Mouse (Mus musculus) MEL (cell line): ENCODE measurements around the gene Nme1. TPM values are rescaled to one million over a fixed set of nuclear protein-coding genes. Genes with fewer than 3 reads are reported as not detected.

Experiments used
- DNase-seq: peaks from one replicate; pipeline ENCODE4 v3.0.0; 2011; ENCODE audit warnings: low read depth, low spot score
- H3K27ac ChIP-seq: 2 replicates; pipeline ENCODE4 v1.5.1; 2012; ENCODE audit warnings: low read depth, mild to moderate bottlenecking, control low read depth, low read length, moderate library complexity; ENCODE audit not compliant: control insufficient read depth
- H3K27me3 ChIP-seq, 2 experiments: fragments of 150-350 bp in 1 of 2; sonication (generic) in 1 of 2; 2 replicates each; pipeline ENCODE4 v1.6.1; 2012; ENCODE audit warnings: low read length in 2 of 2, mild to moderate bottlenecking in 2 of 2, improper control_type of control experiment in 1 of 2, moderate library complexity in 1 of 2; ENCODE audit not compliant: insufficient read depth in 2 of 2, control insufficient read depth in 1 of 2
- H3K36me3 ChIP-seq, 2 experiments: 2 replicates each; pipeline ENCODE4 v1.6.1; 2012 to 2014; ENCODE audit warnings: low read length in 2 of 2, improper control_type of control experiment in 1 of 2, inconsistent platforms in 1 of 2, mild to moderate bottlenecking in 1 of 2; ENCODE audit not compliant: insufficient read depth in 2 of 2, control insufficient read depth in 1 of 2
- H3K4me1 ChIP-seq, 2 experiments: fragments of 150-350 bp in 1 of 2; sonication (generic) in 1 of 2; 2 replicates each; pipeline ENCODE4 v1.6.1; 2012; ENCODE audit warnings: low read length in 2 of 2, improper control_type of control experiment in 1 of 2, mild to moderate bottlenecking in 1 of 2; ENCODE audit not compliant: insufficient read depth in 2 of 2, control insufficient read depth in 1 of 2
- H3K4me3 ChIP-seq, 2 experiments: fragments of 150-350 bp in 1 of 2; sonication (generic) in 1 of 2; 2 replicates each; pipeline ENCODE4 v1.5.1; 2012; ENCODE audit warnings: low read depth in 2 of 2, low read length in 2 of 2, mild to moderate bottlenecking in 2 of 2, moderate library complexity in 2 of 2, control low read depth in 1 of 2, improper control_type of control experiment in 1 of 2; ENCODE audit not compliant: control insufficient read depth in 1 of 2, insufficient read depth in 1 of 2
- H3K79me2 ChIP-seq: 2 replicates; pipeline ENCODE4 v1.6.1; 2012; ENCODE audit warnings: mild to moderate bottlenecking, low read length, moderate library complexity; ENCODE audit not compliant: control insufficient read depth, poor library complexity, insufficient read depth
- H3K9ac ChIP-seq: 2 replicates; pipeline ENCODE4 v1.6.1; 2012; ENCODE audit warnings: low read depth, mild to moderate bottlenecking, control low read depth, low read length, moderate library complexity; ENCODE audit not compliant: control insufficient read depth, poor library complexity, severe bottlenecking
- H3K9me3 ChIP-seq: fragments of 150-350 bp; sonication (generic); replicated peaks from 2 replicates; pipeline ENCODE4 v1.6.1; 2012; ENCODE audit warnings: mild to moderate bottlenecking, low read length, improper control_type of control experiment, moderate library complexity; ENCODE audit not compliant: insufficient read depth
- BHLHE40 ChIP-seq: IDR thresholded peaks from 2 replicates; pipeline ENCODE4 v1.6.1; 2012; ENCODE audit warnings: low read depth, mild to moderate bottlenecking, inconsistent platforms, low read length, improper control_type of control experiment, borderline replicate concordance
- CHD1 ChIP-seq: IDR thresholded peaks from 2 replicates; pipeline ENCODE4 v1.6.1; 2012; ENCODE audit warnings: low read depth, mild to moderate bottlenecking, inconsistent platforms, low read length, improper control_type of control experiment
- CHD2 ChIP-seq: IDR thresholded peaks from 2 replicates; pipeline ENCODE4 v1.6.1; 2011; ENCODE audit warnings: low read length, improper control_type of control experiment
- CTCF ChIP-seq, 3 experiments: IDR thresholded peaks in 2 of 3; conservative IDR thresholded peaks in 1 of 3; 2 replicates each; pipeline ENCODE4 v1.5.1; 2011 to 2012; ENCODE audit warnings: low read length in 3 of 3, low read depth in 2 of 3, mild to moderate bottlenecking in 2 of 3, improper control_type of control experiment in 1 of 3, inconsistent platforms in 1 of 3, mixed read lengths in 1 of 3, moderate library complexity in 1 of 3; ENCODE audit not compliant: control insufficient read depth in 1 of 3, insufficient read depth in 1 of 3, poor library complexity in 1 of 3, severe bottlenecking in 1 of 3
- E2F4 ChIP-seq: IDR thresholded peaks from 2 replicates; pipeline ENCODE4 v1.6.1; 2011; ENCODE audit warnings: low read depth, low read length, improper control_type of control experiment, borderline replicate concordance
- ELF1 ChIP-seq: IDR thresholded peaks from 2 replicates; pipeline ENCODE4 v1.6.1; 2014; ENCODE audit warnings: low read depth, mild to moderate bottlenecking, inconsistent platforms, low read length, improper control_type of control experiment, moderate library complexity
- EP300 ChIP-seq, 2 experiments: IDR thresholded peaks; 2 replicates each; pipeline ENCODE4 v1.6.1; 2011; ENCODE audit warnings: improper control_type of control experiment in 2 of 2, low read length in 2 of 2, low read depth in 1 of 2, mild to moderate bottlenecking in 1 of 2
- ETS1 ChIP-seq: IDR thresholded peaks from 2 replicates; pipeline ENCODE4 v1.6.1; 2012; ENCODE audit warnings: low read depth, mild to moderate bottlenecking, inconsistent platforms, low read length, improper control_type of control experiment, moderate library complexity
- GABPA ChIP-seq: IDR thresholded peaks from 2 replicates; pipeline ENCODE4 v1.6.1; 2012; ENCODE audit warnings: low read depth, mild to moderate bottlenecking, inconsistent platforms, low read length, improper control_type of control experiment, moderate library complexity
- GATA1 ChIP-seq: IDR thresholded peaks from 2 replicates; pipeline ENCODE4 v1.6.1; 2011; ENCODE audit warnings: low read depth, low read length, improper control_type of control experiment
- HCFC1 ChIP-seq: IDR thresholded peaks from 2 replicates; pipeline ENCODE4 v1.6.1; 2012; ENCODE audit warnings: low read depth, mild to moderate bottlenecking, inconsistent platforms, low read length, improper control_type of control experiment, moderate library complexity
- JUND ChIP-seq: IDR thresholded peaks from 2 replicates; pipeline ENCODE4 v1.6.1; 2011; ENCODE audit warnings: low read depth, mild to moderate bottlenecking, improper control_type of control experiment, low read length
- KAT2A ChIP-seq: conservative IDR thresholded peaks from 2 replicates; pipeline ENCODE4 v1.6.1; 2012; ENCODE audit warnings: low read depth, low read length, improper control_type of control experiment, inconsistent platforms
- MAFK ChIP-seq: IDR thresholded peaks from 2 replicates; pipeline ENCODE4 v1.6.1; 2011; ENCODE audit warnings: low read depth, mild to moderate bottlenecking, low read length, improper control_type of control experiment, borderline replicate concordance
- MAX ChIP-seq: IDR thresholded peaks from 2 replicates; pipeline ENCODE4 v1.6.1; 2011; ENCODE audit warnings: low read length, improper control_type of control experiment
- MAZ ChIP-seq: IDR thresholded peaks from 2 replicates; pipeline ENCODE4 v1.6.1; 2012; ENCODE audit warnings: low read depth, mild to moderate bottlenecking, inconsistent platforms, low read length, improper control_type of control experiment
- MEF2A ChIP-seq: IDR thresholded peaks from 2 replicates; pipeline ENCODE4 v1.6.1; 2014; ENCODE audit warnings: low read depth, mild to moderate bottlenecking, inconsistent platforms, low read length, improper control_type of control experiment; ENCODE audit not compliant: poor library complexity, insufficient replicate concordance, severe bottlenecking; ENCODE audit errors: extremely low read depth
- MXI1 ChIP-seq: IDR thresholded peaks from 2 replicates; pipeline ENCODE4 v1.6.1; 2011; ENCODE audit warnings: mild to moderate bottlenecking, low read depth, low read length, improper control_type of control experiment
- MYB ChIP-seq: IDR thresholded peaks from 2 replicates; pipeline ENCODE4 v1.6.1; 2011; ENCODE audit warnings: mild to moderate bottlenecking, low read depth, low read length, improper control_type of control experiment
- NELFE ChIP-seq: IDR thresholded peaks from 2 replicates; pipeline ENCODE4 v1.6.1; 2011; ENCODE audit warnings: low read depth, low read length, improper control_type of control experiment
- NRF1 ChIP-seq: IDR thresholded peaks from 2 replicates; pipeline ENCODE4 v1.6.1; 2014; ENCODE audit warnings: low read depth, mild to moderate bottlenecking, inconsistent platforms, low read length, improper control_type of control experiment, moderate library complexity; ENCODE audit not compliant: poor library complexity, insufficient read depth, severe bottlenecking
- POLR2A ChIP-seq, 2 experiments: IDR thresholded peaks; 2 replicates each; pipeline ENCODE4 v1.6.1; 2011 to 2012; ENCODE audit warnings: low read length in 2 of 2, mild to moderate bottlenecking in 2 of 2, control low read depth in 1 of 2, improper control_type of control experiment in 1 of 2, low read depth in 1 of 2, moderate library complexity in 1 of 2; ENCODE audit not compliant: control insufficient read depth in 1 of 2, insufficient read depth in 1 of 2, poor library complexity in 1 of 2
- POLR2AphosphoS2 ChIP-seq: IDR thresholded peaks from 2 replicates; pipeline ENCODE4 v1.6.1; 2011; ENCODE audit warnings: low read length, improper control_type of control experiment
- POLR2AphosphoS5 ChIP-seq: IDR thresholded peaks from 2 replicates; pipeline ENCODE4 v1.6.1; 2012; ENCODE audit warnings: low read depth, borderline replicate concordance, mild to moderate bottlenecking, inconsistent platforms, low read length, moderate library complexity, mixed read lengths
- RAD21 ChIP-seq: IDR thresholded peaks from 2 replicates; pipeline ENCODE4 v1.6.1; 2011; ENCODE audit warnings: mild to moderate bottlenecking, low read depth, low read length, improper control_type of control experiment
- RCOR1 ChIP-seq: IDR thresholded peaks from 2 replicates; pipeline ENCODE4 v1.6.1; 2012; ENCODE audit warnings: low read depth, mild to moderate bottlenecking, inconsistent platforms, low read length, improper control_type of control experiment
- SIN3A ChIP-seq: IDR thresholded peaks from 2 replicates; pipeline ENCODE4 v1.6.1; 2012; ENCODE audit warnings: low read length, improper control_type of control experiment, inconsistent platforms
- SMC3 ChIP-seq: IDR thresholded peaks from 2 replicates; pipeline ENCODE4 v1.6.1; 2011; ENCODE audit warnings: low read depth, low read length, improper control_type of control experiment
- TAL1 ChIP-seq: IDR thresholded peaks from 2 replicates; pipeline ENCODE4 v1.6.1; 2012; ENCODE audit warnings: mild to moderate bottlenecking, inconsistent platforms, low read length, moderate library complexity, mixed read lengths
- TBP ChIP-seq: IDR thresholded peaks from 2 replicates; pipeline ENCODE4 v1.8.0; 2011; ENCODE audit warnings: low read depth, low read length, improper control_type of control experiment
- TCF12 ChIP-seq: IDR thresholded peaks from 2 replicates; pipeline ENCODE4 v1.6.1; 2014; ENCODE audit warnings: low read depth, mild to moderate bottlenecking, inconsistent platforms, low read length, improper control_type of control experiment, moderate library complexity
- UBTF ChIP-seq: IDR thresholded peaks from 2 replicates; pipeline ENCODE4 v1.6.1; 2012; ENCODE audit warnings: low read depth, mild to moderate bottlenecking, inconsistent platforms, low read length, improper control_type of control experiment, moderate library complexity, borderline replicate concordance; ENCODE audit not compliant: insufficient read depth
- USF2 ChIP-seq, 2 experiments: IDR thresholded peaks; 2 replicates each; pipeline ENCODE4 v1.6.1; 2011 to 2012; ENCODE audit warnings: improper control_type of control experiment in 2 of 2, low read length in 2 of 2, borderline replicate concordance in 1 of 2, inconsistent platforms in 1 of 2, low read depth in 1 of 2, mild to moderate bottlenecking in 1 of 2; ENCODE audit not compliant: insufficient read depth in 1 of 2
- ZC3H11A ChIP-seq: IDR thresholded peaks from 2 replicates; pipeline ENCODE4 v1.6.1; 2012; ENCODE audit warnings: low read depth, mild to moderate bottlenecking, inconsistent platforms, low read length, improper control_type of control experiment
- ZKSCAN1 ChIP-seq: IDR thresholded peaks from 2 replicates; pipeline ENCODE4 v1.6.1; 2012; ENCODE audit warnings: low read depth, mild to moderate bottlenecking, inconsistent platforms, low read length, improper control_type of control experiment, moderate library complexity
- ZMIZ1 ChIP-seq: IDR thresholded peaks from 2 replicates; pipeline ENCODE4 v1.6.1; 2012; ENCODE audit warnings: low read depth, mild to moderate bottlenecking, inconsistent platforms, low read length, improper control_type of control experiment, moderate library complexity
- ZNF384 ChIP-seq: IDR thresholded peaks from 2 replicates; pipeline ENCODE4 v1.6.1; 2012; ENCODE audit warnings: low read depth, mild to moderate bottlenecking, inconsistent platforms, low read length, improper control_type of control experiment
- polyA plus RNA-seq, 2 experiments: library from polyadenylated mRNA; stranded (reverse) in 1 of 2; unstranded in 1 of 2; fragments of >175 nt in 1 of 2; fragments of >200 nt in 1 of 2; gene quantifications; 2 replicates each; pipeline versions ENCODE4 v1.2.1 to v1.2.4; 2012; ENCODE audit warnings: low replicate concordance in 2 of 2, low read depth in 1 of 2; ENCODE audit not compliant: insufficient read length in 2 of 2, insufficient read depth in 1 of 2, missing spikeins in 1 of 2
- total RNA-seq: library from RNA; depleted of rRNA; stranded (reverse); fragments of 300-350 nt; gene quantifications from 2 replicates; pipeline ENCODE4 v1.2.3, GENCODE M21; 2012

The Nme1 gene
- total and polyA plus RNA-seq, 3 experiments, result 131 to 210 TPM; not detected in 1

GRCm38 (mm10) chr11:93995720-93996305 lies 27.5 kb upstream of the Nme1 start, which contains the start of gene Spag9:
TSS of gene Spag9 (plus strand) at chr11:93996091.
- no peaks in the 10 kb centered on the region for H3K9me3 ChIP-seq
- H3K9ac ChIP-seq, result peak within 1 kb of the TSS; percentile 97
- H3K27ac ChIP-seq, result peak within 1 kb of the TSS; percentile 91
- peaks cover 0 to 12% of the 10 kb centered on the region in 2 experiments; a peak in 2 of 4 replicates for H3K36me3 ChIP-seq
- DNase-seq, result peak; percentile 98
- peak within 1 kb of the TSS; percentile 85 to 99 for H3K4me3 ChIP-seq
- peaks cover 42% of the 10 kb centered on the region for H3K79me2 ChIP-seq
- H3K4me1 ChIP-seq, result peaks cover 6 to 15% of the 10 kb centered on the region in 2 experiments
- no peaks in the 10 kb centered on the region for H3K27me3 ChIP-seq
- no peak for TF ChIP-seq CHD1
- TF ChIP-seq NELFE, result peak; percentile 97
- TF ChIP-seq MAX, result peak; percentile 83
- TF ChIP-seq MAFK, result no peak
- no peak; the same call in 1 of the 2 replicates for TF ChIP-seq KAT2A
- no peak for TF ChIP-seq UBTF
- TF ChIP-seq ZMIZ1, result peak; percentile 96
- no peak for TF ChIP-seq USF2 (IDR thresholded peaks at IDR 0.05; ENCODE audit: borderline replicate concordance in 1 of 2, insufficient read depth in 1 of 2, low read depth in 1 of 2, low read length in 2 of 2)
- no peak for TF ChIP-seq E2F4
- TF ChIP-seq TCF12, result peak; percentile 65
- no peak for TF ChIP-seq BHLHE40
- no peak for TF ChIP-seq CTCF (IDR thresholded peaks at IDR 0.05 in 2 of 3, conservative IDR thresholded peaks at IDR 0.05 in 1 of 3; ENCODE audit: control insufficient read depth in 1 of 3, insufficient read depth in 1 of 3, low read depth in 2 of 3, low read length in 3 of 3, poor library complexity in 1 of 3, severe bottlenecking in 1 of 3)
- TF ChIP-seq EP300 (IDR thresholded peaks at IDR 0.05; ENCODE audit: low read depth in 1 of 2, low read length in 2 of 2), result 0 out of 4 replicates have a peak, but pooled peaks of 1 of the 2 experiments have one; percentile 19
- peak; percentile 79 for TF ChIP-seq MXI1
- TF ChIP-seq POLR2AphosphoS2, result peak; percentile 97
- TF ChIP-seq ELF1, result peak; percentile 83
- no peak for TF ChIP-seq SMC3
- TF ChIP-seq POLR2A (IDR thresholded peaks at IDR 0.05; ENCODE audit: control insufficient read depth in 1 of 2, insufficient read depth in 1 of 2, low read depth in 1 of 2, low read length in 2 of 2, poor library complexity in 1 of 2), result peak; percentile 52 to 91; a peak in 3 of 4 replicates
- no peak for TF ChIP-seq CHD2
- TF ChIP-seq HCFC1, result peak; percentile 89
- no peak for TF ChIP-seq JUND
- no peak for TF ChIP-seq RCOR1
- TF ChIP-seq MEF2A, result no peak
- no peak for TF ChIP-seq ZNF384
- TF ChIP-seq MYB, result peak; percentile 49
- peak; percentile 68; the same call in 1 of the 2 replicates for TF ChIP-seq TBP
- no peak for TF ChIP-seq GABPA
- peak; percentile 77 for TF ChIP-seq NRF1
- TF ChIP-seq SIN3A, result peak; percentile 52; the same call in 1 of the 2 replicates
- TF ChIP-seq RAD21, result no peak
- TF ChIP-seq TAL1, result no peak
- TF ChIP-seq POLR2AphosphoS5, result no peak
- no peak for TF ChIP-seq ZKSCAN1
- no peak for TF ChIP-seq GATA1
- peak; percentile 24; the same call in 1 of the 2 replicates for TF ChIP-seq ZC3H11A
- TF ChIP-seq MAZ, result peak; percentile 86
- peak; percentile 71 for TF ChIP-seq ETS1
